Mouse (Mus musculus) forebrain, embryonic 15.5 days (tissue): ENCODE results near the gene Slain2. TPM values are rescaled to one million over a fixed set of nuclear protein-coding genes. Genes with fewer than 3 reads are reported as not detected.
A peak's percentile ranks its signal among the peaks of the same experiment; 100 is the strongest.
"Not testable (repeated sequence)": the region's sequence is repeated elsewhere in the genome, so short reads cannot be mapped to it uniquely, and the experiment has no call there.

Source experiments
- ATAC-seq: fragments of 200-750 bp; cut with Nextera tagmentation; replicated peaks from 2 replicates; pipeline ENCODE4 v1.8.0; 2017; ENCODE audit warnings: mild to moderate bottlenecking, moderate TSS enrichment, moderate library complexity
- H3K27ac ChIP-seq: fragments of 300-500 bp; sonication (generic); replicated peaks from 2 replicates; pipeline ENCODE4 v1.5.1; 2015; ENCODE audit warnings: mild to moderate bottlenecking, inconsistent platforms
- H3K27me3 ChIP-seq: fragments of 300-500 bp; sonication (generic); 2 replicates; pipeline ENCODE4 v1.6.1; 2015; ENCODE audit warnings: inconsistent platforms
- H3K36me3 ChIP-seq: fragments of 300-500 bp; sonication (generic); 2 replicates; pipeline ENCODE4 v1.6.1; 2015; ENCODE audit warnings: mild to moderate bottlenecking, inconsistent platforms
- H3K4me1 ChIP-seq: fragments of 300-500 bp; sonication (generic); 2 replicates; pipeline ENCODE4 v1.6.1; 2015; ENCODE audit warnings: inconsistent platforms
- H3K4me2 ChIP-seq: fragments of 300-500 bp; sonication (generic); replicated peaks from 2 replicates; pipeline ENCODE4 v1.6.1; 2015; ENCODE audit warnings: mild to moderate bottlenecking, inconsistent platforms
- H3K4me3 ChIP-seq: fragments of 300-500 bp; sonication (generic); 2 replicates; pipeline ENCODE4 v1.5.1; 2015; ENCODE audit warnings: mild to moderate bottlenecking, inconsistent platforms
- H3K9ac ChIP-seq: fragments of 300-500 bp; sonication (generic); replicated peaks from 2 replicates; pipeline ENCODE4 v1.6.1; 2015; ENCODE audit warnings: mild to moderate bottlenecking, inconsistent platforms
- H3K9me3 ChIP-seq: fragments of 300-500 bp; sonication (generic); 2 replicates; pipeline ENCODE4 v1.6.1; 2016; ENCODE audit warnings: inconsistent platforms
- WGBS: fragments of 180-500 bp; shearing (Covaris S2); methylation state at CpG from one replicate; pipeline ENCODE4 v1.1.7; 2015; ENCODE audit warnings: mixed read lengths; 5-methylcytosine and 5-hydroxymethylcytosine counted together
- polyA plus RNA-seq: library from polyadenylated mRNA; unstranded; fragments of >200 nt; fragmentation: Nextera tagmentation; extraction: Ambion mirVana; gene quantifications from 2 replicates; pipeline ENCODE4 v1.2.1, GENCODE M21; 2015

Gene Slain2
- polyA plus RNA-seq, 1 experiment from 2014 or later, result 18.4 TPM

DNA sequence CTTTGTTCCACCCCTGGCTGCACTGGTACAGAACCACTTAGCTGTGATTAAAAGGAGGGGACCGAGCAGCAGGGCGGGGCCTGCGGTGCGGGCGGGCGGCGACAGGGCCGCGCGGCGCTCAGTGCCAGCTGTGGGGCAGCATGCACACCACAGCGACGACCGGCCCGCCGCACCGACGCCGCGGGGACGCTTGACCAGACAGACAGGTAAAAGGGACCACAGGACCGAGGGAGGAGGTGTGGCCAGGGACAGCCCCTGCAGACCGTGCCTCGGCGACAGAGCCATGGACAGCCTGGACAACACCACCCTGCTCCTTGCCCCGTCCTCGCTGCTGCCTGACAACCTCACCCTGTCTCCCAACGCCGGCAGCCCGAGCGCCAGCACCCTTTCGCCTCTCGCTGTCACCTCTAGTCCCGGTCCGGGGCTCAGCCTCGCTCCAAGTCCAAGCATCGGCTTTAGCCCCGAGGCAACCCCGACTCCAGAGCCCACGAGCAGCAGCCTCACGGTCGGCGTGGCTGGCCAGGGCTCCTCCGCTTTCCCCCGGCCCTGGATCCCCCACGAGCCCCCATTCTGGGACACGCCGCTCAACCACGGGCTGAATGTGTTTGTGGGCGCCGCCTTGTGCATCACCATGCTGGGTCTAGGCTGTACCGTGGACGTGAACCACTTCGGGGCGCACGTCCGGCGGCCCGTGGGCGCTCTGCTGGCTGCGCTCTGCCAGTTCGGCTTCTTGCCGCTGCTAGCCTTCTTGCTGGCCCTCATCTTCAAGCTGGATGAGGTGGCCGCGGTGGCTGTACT lies 92.9 kb downstream of the Slain2 start, which contains the start of gene Slc10a4:
Gene Slc10a4, plus strand, starts transcription at position 100 of the 798 bp plus-strand sequence.
- peak; percentile 94 for ATAC-seq
- H3K36me3 ChIP-seq, result no peaks in the 10 kb centered on the region
- H3K27me3 ChIP-seq, result peaks cover 5% of the 10 kb centered on the region; the same call in 1 of the 2 replicates
- H3K4me3 ChIP-seq, result peak within 1 kb of the TSS; percentile 50
- H3K4me1 ChIP-seq, result peaks cover 10% of the 10 kb centered on the region; the same call in 1 of the 2 replicates
- no peak within 1 kb of the TSS for H3K27ac ChIP-seq
- H3K9ac ChIP-seq, result peak within 1 kb of the TSS; percentile 55
- 9% methylated on average over 65 of the region's 65 CpGs for WGBS
- peak within 1 kb of the TSS; percentile 80 for H3K4me2 ChIP-seq
- no peaks in the 10 kb centered on the region for H3K9me3 ChIP-seq

DNA sequence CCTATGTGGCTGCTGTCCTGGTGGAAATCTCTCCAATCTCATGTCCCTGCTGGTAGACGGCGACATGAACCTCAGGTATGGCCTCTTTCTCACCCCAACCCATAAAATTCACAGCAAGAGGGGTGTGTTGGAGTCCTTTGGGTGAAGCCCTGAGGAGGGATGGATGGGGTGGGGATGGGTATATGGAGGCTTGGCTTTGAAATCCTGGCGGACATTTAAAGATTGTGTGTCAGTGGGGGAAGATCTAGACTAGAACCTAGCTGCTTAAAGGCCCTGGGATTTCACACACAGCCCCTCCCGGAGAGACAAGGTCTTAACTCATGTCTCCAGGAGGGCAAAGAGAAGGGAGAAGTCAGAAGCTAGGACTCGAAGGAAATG lies 93.5 kb downstream of the Slain2 start:
- H3K9me3 ChIP-seq, result no peaks in the 10 kb centered on the region

DNA sequence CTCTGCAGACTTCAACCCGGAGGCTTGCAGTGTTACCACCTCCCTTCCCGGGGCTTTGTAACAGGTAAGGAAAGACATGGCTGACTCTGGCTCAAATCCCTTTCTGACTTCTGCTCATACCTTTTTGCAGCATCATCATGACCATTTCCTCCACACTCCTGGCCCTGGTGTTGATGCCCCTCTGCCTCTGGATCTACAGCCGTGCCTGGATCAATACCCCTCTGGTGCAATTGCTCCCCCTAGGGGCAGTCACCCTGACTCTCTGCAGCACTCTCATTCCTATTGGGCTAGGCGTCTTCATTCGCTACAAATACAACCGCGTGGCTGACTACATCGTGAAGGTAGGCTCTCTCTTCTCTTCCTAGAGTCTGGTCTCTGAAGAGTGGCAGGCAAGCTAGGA lies 94.1 kb downstream of the Slain2 start:
- H3K9ac ChIP-seq, H3K36me3 ChIP-seq, ATAC-seq, H3K4me3 ChIP-seq, H3K4me2 ChIP-seq, H3K9me3 ChIP-seq, H3K27me3 ChIP-seq, H3K27ac ChIP-seq: not testable (repeated sequence)
- peaks cover 10% of the 10 kb centered on the region; the same call in 1 of the 2 replicates for H3K4me1 ChIP-seq
- 50% methylated on average over 8 of the region's 8 CpGs for WGBS

More for the DNA sequence above, 93.5 kb downstream of the Slain2 start:
- Histone ChIP-seq H3K4me1 (peaks cover 10% of the 10 kb centered on the region; the same call in 1 of the 2 replicates), H3K4me3 (peak overlapping the region; percentile 50), H3K4me2 (peak overlapping the region; percentile 80), H3K27me3 (peaks cover 5% of the 10 kb centered on the region; the same call in 1 of the 2 replicates), H3K9ac (no peak overlapping the region; the same call in 1 of the 2 replicates), H3K36me3 (no peaks in the 10 kb centered on the region), H3K27ac (no peak overlapping the region)
- no peak; the same call in 1 of the 2 replicates for ATAC-seq
- 43% methylated on average over 5 of the region's 5 CpGs for WGBS

DNA sequence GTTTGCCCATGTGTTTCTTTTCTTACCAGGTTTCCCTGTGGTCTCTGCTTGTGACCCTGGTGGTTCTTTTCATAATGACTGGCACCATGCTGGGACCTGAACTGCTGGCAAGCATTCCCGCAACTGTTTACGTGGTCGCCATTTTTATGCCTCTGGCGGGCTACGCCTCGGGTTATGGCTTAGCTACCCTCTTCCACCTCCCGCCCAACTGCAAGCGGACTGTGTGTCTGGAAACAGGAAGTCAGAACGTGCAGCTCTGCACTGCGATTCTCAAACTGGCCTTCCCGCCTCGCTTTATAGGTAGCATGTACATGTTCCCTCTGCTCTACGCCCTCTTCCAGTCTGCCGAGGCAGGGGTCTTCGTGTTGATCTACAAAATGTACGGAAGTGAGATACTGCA lies 97.7 kb downstream of the Slain2 start:
- H3K9me3 ChIP-seq, H3K27me3 ChIP-seq, H3K4me3 ChIP-seq, H3K4me2 ChIP-seq, H3K36me3 ChIP-seq, H3K27ac ChIP-seq, H3K9ac ChIP-seq, ATAC-seq: not testable (repeated sequence)
- H3K4me1 ChIP-seq, result peaks cover 13% of the 10 kb centered on the region
- WGBS, result 94% methylated on average over 16 of the region's 16 CpGs

DNA sequence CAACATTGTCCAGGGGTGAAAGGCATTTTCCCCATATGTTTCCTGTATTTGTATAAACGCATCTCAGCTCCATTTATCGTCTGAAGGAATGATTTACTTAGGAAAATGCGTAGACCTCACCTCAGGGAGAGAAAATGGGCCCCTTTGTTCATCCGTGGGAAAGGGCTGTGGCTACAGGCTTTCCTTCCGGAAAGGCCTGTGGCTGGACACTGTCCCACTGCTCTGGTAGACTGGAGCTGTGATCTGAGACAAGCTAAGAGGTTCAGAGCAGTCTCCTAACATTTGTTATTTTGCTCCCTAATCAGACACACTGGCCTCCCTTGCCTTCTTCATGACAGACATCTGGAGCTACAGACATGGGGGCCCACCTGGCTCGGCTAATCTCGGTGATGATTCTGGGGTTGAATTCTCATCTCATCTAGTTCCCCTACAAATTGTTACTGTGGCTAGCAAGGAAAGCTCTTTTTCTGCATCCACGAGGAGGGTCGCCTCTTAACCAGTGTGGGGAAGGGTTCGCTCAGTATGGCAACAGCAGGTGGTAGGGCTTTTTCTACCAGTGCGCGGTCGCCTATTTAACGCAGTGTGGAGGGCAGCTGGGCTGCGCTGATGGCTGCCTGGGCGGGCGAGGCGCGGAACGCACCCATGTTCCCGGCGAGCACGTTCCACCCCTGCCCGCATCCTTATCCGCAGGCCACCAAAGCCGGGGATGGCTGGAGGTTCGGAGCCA lies 98.9 kb downstream of the Slain2 start:
- H3K36me3 ChIP-seq, H3K27me3 ChIP-seq, H3K27ac ChIP-seq, H3K4me1 ChIP-seq, H3K9me3 ChIP-seq, H3K9ac ChIP-seq: not testable (repeated sequence)
- Histone ChIP-seq H3K4me2 (peak overlapping the region; percentile 72), H3K4me3 (peak overlapping the region; percentile 41)
- ATAC-seq, result peak; percentile 61
- WGBS, result 24% methylated on average over 22 of the region's 27 CpGs

DNA sequence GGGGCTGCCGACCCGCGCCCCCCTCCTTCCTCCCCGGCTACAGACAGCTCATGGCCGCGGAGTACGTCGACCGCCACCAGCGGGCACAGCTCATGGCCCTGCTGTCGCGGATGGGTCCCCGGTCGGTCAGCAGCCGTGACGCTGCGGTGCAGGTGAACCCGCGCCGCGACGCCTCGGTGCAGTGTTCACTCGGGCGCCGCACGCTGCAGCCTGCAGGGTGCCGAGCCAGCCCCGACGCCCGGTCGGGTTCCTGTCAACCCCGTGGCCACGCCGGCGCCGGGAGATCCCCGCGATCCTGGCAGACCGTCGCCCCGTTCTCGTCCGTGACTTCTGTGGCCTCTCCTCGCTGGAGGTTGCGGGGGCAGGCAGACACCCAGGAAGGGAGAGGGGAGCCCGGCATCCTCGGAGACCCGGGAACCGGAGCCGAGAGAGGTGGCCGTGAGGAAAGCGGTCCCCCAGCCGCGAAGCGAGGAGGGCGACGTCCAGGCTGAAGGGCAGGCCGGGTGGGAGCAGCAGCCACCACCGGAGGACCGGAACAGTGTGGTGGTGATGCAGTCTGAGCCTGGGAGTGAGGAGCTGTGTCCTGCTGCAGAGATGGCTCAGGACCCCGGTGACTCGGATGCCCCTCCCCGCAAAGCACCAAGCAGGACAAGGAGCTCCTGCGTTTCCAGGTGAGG lies 99.6 kb downstream of the Slain2 start:
- H3K4me3 ChIP-seq, result peak overlapping the region; percentile 41
- H3K27ac ChIP-seq, H3K36me3 ChIP-seq, H3K9me3 ChIP-seq, H3K4me1 ChIP-seq, H3K27me3 ChIP-seq: not testable (repeated sequence)
- peak overlapping the region; percentile 72 for H3K4me2 ChIP-seq
- WGBS, result 2% methylated on average over 44 of the region's 65 CpGs
- peak overlapping the region; percentile 48 for H3K9ac ChIP-seq
- ATAC-seq, result peak; percentile 75

DNA sequence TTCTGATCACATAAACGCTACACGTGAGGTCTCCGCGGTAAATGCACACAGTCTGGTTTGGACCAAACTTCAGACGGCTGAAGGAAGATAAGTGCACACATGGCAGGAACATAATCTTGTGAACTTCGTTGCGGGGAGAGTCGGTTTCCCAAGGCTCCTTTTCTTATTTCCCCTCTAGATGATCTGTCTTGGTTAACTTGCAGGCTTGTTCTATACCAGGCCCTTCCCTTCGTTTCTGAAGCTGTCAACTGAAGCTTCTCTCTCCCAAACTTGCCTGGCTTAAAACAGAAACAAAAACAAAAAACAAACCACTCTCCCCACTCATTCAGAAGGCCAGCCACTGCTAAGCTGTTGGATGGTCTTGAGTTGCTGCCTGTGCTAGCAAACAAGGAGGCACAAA lies 100.6 kb downstream of the Slain2 start:
- no peaks in the 10 kb centered on the region for H3K36me3 ChIP-seq
- H3K9me3 ChIP-seq, result no peaks in the 10 kb centered on the region
- peaks cover 6% of the 10 kb centered on the region for H3K4me1 ChIP-seq
- H3K4me2 ChIP-seq, result no peak overlapping the region
- 51% methylated on average over 9 of the region's 9 CpGs for WGBS
- H3K9ac ChIP-seq, result no peak overlapping the region
- H3K27me3 ChIP-seq, result peaks cover 5% of the 10 kb centered on the region; the same call in 1 of the 2 replicates
- no peak overlapping the region for H3K4me3 ChIP-seq
- no peak for ATAC-seq
- H3K27ac ChIP-seq, result no peak overlapping the region

DNA sequence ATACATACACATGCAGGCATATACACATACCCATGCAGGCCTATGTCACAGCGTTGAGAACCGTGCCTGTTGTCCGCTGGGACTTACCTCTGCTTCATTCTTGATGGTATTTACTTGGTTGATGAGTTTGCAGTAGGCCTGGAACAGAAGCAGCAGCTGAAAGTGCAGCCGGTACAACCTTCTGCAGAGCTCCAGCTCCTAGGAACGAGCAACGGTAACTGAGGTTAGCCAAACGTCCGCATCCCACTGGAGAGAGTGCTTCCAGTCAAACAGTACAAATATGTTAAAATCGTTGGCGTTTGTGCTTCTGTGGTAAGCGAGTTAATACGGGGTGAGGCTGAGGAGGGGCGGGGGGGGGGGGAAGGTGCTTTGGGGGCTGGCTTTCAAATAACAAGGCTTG lies 109.7 kb downstream of the Slain2 start:
- Histone ChIP-seq H3K4me3 (no peak overlapping the region), H3K36me3 (peaks cover 42% of the 10 kb centered on the region), H3K27ac (no peak overlapping the region), H3K9ac (no peak overlapping the region), H3K4me2 (no peak overlapping the region), H3K9me3 (no peaks in the 10 kb centered on the region), H3K4me1 (no peaks in the 10 kb centered on the region), H3K27me3 (no peaks in the 10 kb centered on the region)
- 91% methylated on average over 13 of the region's 13 CpGs for WGBS
- no peak for ATAC-seq

Other genes with a start within 250 kb of the Slain2 start
- not detected in 2 replicates for gene Txk, start 161.5 kb upstream of the Slain2 start, polyA plus RNA-seq
- 3.5 and 3.7 TPM in 2 replicates for gene Tec, start 45.8 kb upstream of the Slain2 start, polyA plus RNA-seq
- not detected in 2 replicates for gene Gm10135, start 60.4 kb downstream of the Slain2 start, polyA plus RNA-seq
- 15.6 and 18.5 TPM in 2 replicates for gene Slc10a4, start 92.6 kb downstream of the Slain2 start, polyA plus RNA-seq